Mouse (Mus musculus) lung, postnatal 0 days (tissue): ENCODE measurements at regions not wholly inside any gene's neighbourhood (a gene's known extent, or its start where the extent isn't known, plus 50 kb on each side); places are given as distances from the start of the nearest gene placed in this dataset.

ENCODE experiments used
- CTCF ChIP-seq: IDR thresholded peaks from 2 replicates; pipeline ENCODE4 v1.5.1; 2016; ENCODE audit warnings: antibody characterized with exemption, mild to moderate bottlenecking
- EP300 ChIP-seq: IDR thresholded peaks from 2 replicates; pipeline ENCODE4 v1.6.1; 2016; ENCODE audit warnings: antibody characterized with exemption, mild to moderate bottlenecking, control low read depth

DNA sequence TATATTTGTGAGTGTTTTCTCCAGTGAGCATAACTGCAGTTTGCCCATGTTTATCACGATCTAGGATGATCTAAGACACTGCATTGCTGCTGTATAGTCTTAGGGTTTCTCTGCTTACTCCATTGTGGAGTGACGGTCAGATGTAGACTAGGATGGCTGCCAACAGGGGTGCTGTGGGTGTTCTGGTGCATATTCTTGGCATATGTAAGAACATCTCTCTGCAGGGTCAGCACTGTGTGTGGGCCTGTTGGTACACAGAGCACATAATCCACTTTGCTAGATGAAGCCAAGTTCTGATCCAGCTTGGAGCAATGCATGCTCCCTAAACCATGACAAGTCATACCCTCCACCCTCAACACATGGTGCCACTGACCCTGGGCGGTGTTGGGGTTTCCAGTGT is 375.4 kb downstream of the Glrx3 start:
- TF ChIP-seq CTCF, result no peak
- no peak for TF ChIP-seq EP300
